Mouse (Mus musculus) R1 (cell line): Measurements from ENCODE around the gene Gm3512.
"Not testable (repeated sequence)": the region's sequence is repeated elsewhere in the genome, so short reads cannot be mapped to it uniquely, and the experiment has no call there.

Source experiments
- DNase-seq: peaks from one replicate; pipeline ENCODE4 v3.0.0-alpha.2; 2018; ENCODE audit warnings: low read depth, low spot score

The Gm3512 gene

GRCm38 (mm10) chr14:7174483-7174971 lies at the start of gene Gm3512:
TSS of gene Gm3512 (minus strand) at chr14:7174533.
- DNase-seq = peak; percentile 1

GRCm38 (mm10) chr14:7200070-7200469 lies 25.7 kb upstream of the Gm3512 start:
- DNase-seq = peak; percentile 4

DNA sequence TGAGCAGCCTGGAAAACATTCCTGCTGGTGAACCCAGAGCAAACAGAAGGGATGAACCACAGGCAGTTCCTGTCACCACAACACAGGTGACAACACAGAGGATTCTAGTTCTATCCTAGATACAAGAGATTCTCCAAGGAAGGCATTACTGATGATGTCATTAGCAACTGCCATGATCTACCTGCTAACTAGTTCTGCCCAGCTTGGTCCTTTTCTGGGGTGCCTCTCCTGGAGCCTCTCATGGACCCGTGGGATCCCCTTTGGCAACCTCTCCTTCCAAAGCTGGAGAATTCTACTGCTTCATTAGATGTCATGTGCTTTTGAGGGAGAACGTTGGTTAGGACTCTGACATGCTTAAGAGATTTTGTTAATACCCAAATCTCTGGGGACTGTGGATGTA lies 20.1 kb upstream of the Gm3512 start, which contains the start of gene Gm16434:
Gm16434 (minus strand) TSS at position 101 of the 400 bp plus-strand sequence.
- DNase-seq = not testable (repeated sequence)

DNA sequence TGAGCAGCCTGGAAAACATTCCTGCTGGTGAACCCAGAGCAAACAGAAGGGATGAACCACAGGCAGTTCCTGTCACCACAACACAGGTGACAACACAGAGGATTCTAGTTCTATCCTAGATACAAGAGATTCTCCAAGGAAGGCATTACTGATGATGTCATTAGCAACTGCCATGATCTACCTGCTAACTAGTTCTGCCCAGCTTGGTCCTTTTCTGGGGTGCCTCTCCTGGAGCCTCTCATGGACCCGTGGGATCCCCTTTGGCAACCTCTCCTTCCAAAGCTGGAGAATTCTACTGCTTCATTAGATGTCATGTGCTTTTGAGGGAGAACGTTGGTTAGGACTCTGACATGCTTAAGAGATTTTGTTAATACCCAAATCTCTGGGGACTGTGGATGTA lies 49.0 kb downstream of the Gm3512 start, which contains the start of gene Gm6676:
Gm6676 (minus strand) TSS at position 101 of the 400 bp plus-strand sequence.
- DNase-seq = not testable (repeated sequence)

GRCm38 (mm10) chr14:7105124-7105802 lies 69.1 kb downstream of the Gm3512 start:
- DNase-seq = peak; percentile 16
